Mouse (Mus musculus): ENCODE results near the gene Wdr48. TPM values are rescaled to one million over a fixed set of nuclear protein-coding genes. Genes with fewer than 3 reads are reported as not detected.
A peak's percentile ranks its signal among the peaks of the same experiment; 100 is the strongest.

Wdr48 gene
- polyA plus RNA-seq, 1 experiment from 2014 or later, result 50.2 TPM

GRCm38 (mm10) chr9:119950434-119950833 lies 55.8 kb downstream of the Wdr48 start:
- peak; percentile 48 for DNase-seq (ENCODE audit: low spot score)
- H3K9ac ChIP-seq (ENCODE audit: low read depth, low read length), result 0 out of 2 replicates have a peak overlapping the region, but pooled peaks have one; percentile 6
- ATAC-seq (ENCODE audit: low read depth), result no peak
- no peaks in the 10 kb centered on the region for H3K27me3 ChIP-seq (replicated peaks; ENCODE audit: control insufficient read depth, insufficient read depth, low read length)
- H3K4me3 ChIP-seq (ENCODE audit: low read depth, low read length), result no peak overlapping the region
- no peak overlapping the region for H3K4me2 ChIP-seq (ENCODE audit: low read depth, low read length)
- H3K9me3 ChIP-seq (ENCODE audit: control insufficient read depth, low read length), result no peaks in the 10 kb centered on the region
- H3K36me3 ChIP-seq (ENCODE audit: control insufficient read depth, insufficient read depth, low read length), result no peaks in the 10 kb centered on the region
- WGBS, result 42% methylated on average over 5 of the region's 6 CpGs
- no peaks in the 10 kb centered on the region for H3K4me1 ChIP-seq (ENCODE audit: control insufficient read depth, insufficient read depth, low read length)
- no peak overlapping the region for H3K27ac ChIP-seq (replicated peaks; ENCODE audit: low read depth, low read length)

- 81% methylated on average over 9 of the region's 9 CpGs for WGBS
- Histone ChIP-seq H3K9me3 (ENCODE audit: control insufficient read depth, low read length) (no peaks in the 10 kb centered on the region), H3K27me3 (replicated peaks; ENCODE audit: control insufficient read depth, insufficient read depth, low read length) (no peaks in the 10 kb centered on the region), H3K9ac (ENCODE audit: low read depth, low read length) (no peak overlapping the region), H3K4me2 (ENCODE audit: low read depth, low read length) (no peak overlapping the region), H3K4me3 (ENCODE audit: low read depth, low read length) (no peak overlapping the region), H3K36me3 (ENCODE audit: control insufficient read depth, insufficient read depth, low read length) (no peaks in the 10 kb centered on the region), H3K4me1 (ENCODE audit: control insufficient read depth, insufficient read depth, low read length) (no peaks in the 10 kb centered on the region), H3K27ac (replicated peaks; ENCODE audit: low read depth, low read length) (no peak overlapping the region)
- DNase-seq (ENCODE audit: low spot score), result no peak
- no peak for ATAC-seq (ENCODE audit: low read depth)
Observed at GRCm38 (mm10) chr9:119951388-119951787, 56.7 kb downstream of the Wdr48 start.

GRCm38 (mm10) chr9:119958835-119959234 lies 64.2 kb downstream of the Wdr48 start:
- H3K4me2 ChIP-seq (ENCODE audit: low read depth, low read length), result no peak overlapping the region
- no peak overlapping the region for H3K9ac ChIP-seq (ENCODE audit: low read depth, low read length)
- DNase-seq (ENCODE audit: low spot score) (no peak), ATAC-seq (ENCODE audit: low read depth) (no peak)
- H3K4me1 ChIP-seq (ENCODE audit: control insufficient read depth, insufficient read depth, low read length), result peaks cover 10% of the 10 kb centered on the region
- H3K4me3 ChIP-seq (ENCODE audit: low read depth, low read length), result no peak overlapping the region
- H3K27me3 ChIP-seq (replicated peaks; ENCODE audit: control insufficient read depth, insufficient read depth, low read length), result no peaks in the 10 kb centered on the region
- H3K36me3 ChIP-seq (ENCODE audit: control insufficient read depth, insufficient read depth, low read length), result no peaks in the 10 kb centered on the region
- 73% methylated on average over 9 of the region's 9 CpGs for WGBS
- no peak overlapping the region for H3K27ac ChIP-seq (replicated peaks; ENCODE audit: low read depth, low read length)
- no peaks in the 10 kb centered on the region for H3K9me3 ChIP-seq (ENCODE audit: control insufficient read depth, low read length)

GRCm38 (mm10) chr9:119962216-119962615 lies 67.5 kb downstream of the Wdr48 start:
- H3K36me3 ChIP-seq (ENCODE audit: control insufficient read depth, insufficient read depth, low read length), result no peaks in the 10 kb centered on the region
- H3K4me1 ChIP-seq (ENCODE audit: control insufficient read depth, insufficient read depth, low read length), result peaks cover 10% of the 10 kb centered on the region
- no peak for ATAC-seq (ENCODE audit: low read depth)
- no peaks in the 10 kb centered on the region for H3K27me3 ChIP-seq (replicated peaks; ENCODE audit: control insufficient read depth, insufficient read depth, low read length)
- no peak for DNase-seq (ENCODE audit: low spot score)
- H3K9ac ChIP-seq (ENCODE audit: low read depth, low read length), result no peak overlapping the region
- no peak overlapping the region for H3K4me2 ChIP-seq (ENCODE audit: low read depth, low read length)
- no peak overlapping the region for H3K27ac ChIP-seq (replicated peaks; ENCODE audit: low read depth, low read length)
- H3K4me3 ChIP-seq (ENCODE audit: low read depth, low read length), result no peak overlapping the region
- WGBS, result 68% methylated on average over 4 of the region's 4 CpGs
- H3K9me3 ChIP-seq (ENCODE audit: control insufficient read depth, low read length), result no peaks in the 10 kb centered on the region

GRCm38 (mm10) chr9:119962987-119963667 lies 68.4 kb downstream of the Wdr48 start:
- Histone ChIP-seq H3K9ac (ENCODE audit: low read depth, low read length) (0 out of 2 replicates have a peak overlapping the region, but pooled peaks have one; percentile 6), H3K4me3 (ENCODE audit: low read depth, low read length) (peak overlapping the region; percentile 2; the same call in 1 of the 2 replicates), H3K9me3 (ENCODE audit: control insufficient read depth, low read length) (no peaks in the 10 kb centered on the region), H3K36me3 (ENCODE audit: control insufficient read depth, insufficient read depth, low read length) (no peaks in the 10 kb centered on the region), H3K27ac (replicated peaks; ENCODE audit: low read depth, low read length) (no peak overlapping the region), H3K27me3 (replicated peaks; ENCODE audit: control insufficient read depth, insufficient read depth, low read length) (no peaks in the 10 kb centered on the region), H3K4me1 (ENCODE audit: control insufficient read depth, insufficient read depth, low read length) (peaks cover 10% of the 10 kb centered on the region), H3K4me2 (ENCODE audit: low read depth, low read length) (peak overlapping the region; percentile 37)
- ATAC-seq (ENCODE audit: low read depth), result peak; percentile 66
- WGBS, result 9% methylated on average over 16 of the region's 21 CpGs
- DNase-seq (ENCODE audit: low spot score), result peak; percentile 64

- 72% methylated on average over 3 of the region's 3 CpGs for WGBS
- Histone ChIP-seq H3K27me3 (replicated peaks; ENCODE audit: control insufficient read depth, insufficient read depth, low read length) (no peaks in the 10 kb centered on the region), H3K9ac (ENCODE audit: low read depth, low read length) (no peak overlapping the region), H3K4me2 (ENCODE audit: low read depth, low read length) (no peak overlapping the region), H3K36me3 (ENCODE audit: control insufficient read depth, insufficient read depth, low read length) (no peaks in the 10 kb centered on the region), H3K27ac (replicated peaks; ENCODE audit: low read depth, low read length) (no peak overlapping the region), H3K4me1 (ENCODE audit: control insufficient read depth, insufficient read depth, low read length) (peaks cover 10% of the 10 kb centered on the region), H3K9me3 (ENCODE audit: control insufficient read depth, low read length) (no peaks in the 10 kb centered on the region), H3K4me3 (ENCODE audit: low read depth, low read length) (no peak overlapping the region)
- no peak for ATAC-seq (ENCODE audit: low read depth)
- DNase-seq (ENCODE audit: low spot score), result no peak
Observed at GRCm38 (mm10) chr9:119964206-119964605, 69.5 kb downstream of the Wdr48 start.

GRCm38 (mm10) chr9:119965186-119965585 lies 70.5 kb downstream of the Wdr48 start:
- no peaks in the 10 kb centered on the region for H3K27me3 ChIP-seq (replicated peaks; ENCODE audit: control insufficient read depth, insufficient read depth, low read length)
- H3K4me2 ChIP-seq (ENCODE audit: low read depth, low read length), result no peak overlapping the region
- H3K36me3 ChIP-seq (ENCODE audit: control insufficient read depth, insufficient read depth, low read length), result no peaks in the 10 kb centered on the region
- DNase-seq (ENCODE audit: low spot score) (no peak), ATAC-seq (ENCODE audit: low read depth) (no peak)
- H3K9ac ChIP-seq (ENCODE audit: low read depth, low read length), result no peak overlapping the region
- 67% methylated on average over 3 of the region's 3 CpGs for WGBS
- H3K27ac ChIP-seq (replicated peaks; ENCODE audit: low read depth, low read length), result no peak overlapping the region
- no peak overlapping the region for H3K4me3 ChIP-seq (ENCODE audit: low read depth, low read length)
- H3K9me3 ChIP-seq (ENCODE audit: control insufficient read depth, low read length), result no peaks in the 10 kb centered on the region
- H3K4me1 ChIP-seq (ENCODE audit: control insufficient read depth, insufficient read depth, low read length), result peaks cover 10% of the 10 kb centered on the region

GRCm38 (mm10) chr9:119966221-119966910 lies 71.7 kb downstream of the Wdr48 start:
- H3K9ac ChIP-seq (ENCODE audit: low read depth, low read length), result no peak overlapping the region
- no peaks in the 10 kb centered on the region for H3K27me3 ChIP-seq (replicated peaks; ENCODE audit: control insufficient read depth, insufficient read depth, low read length)
- WGBS, result 86% methylated on average over 26 of the region's 26 CpGs
- no peak overlapping the region for H3K27ac ChIP-seq (replicated peaks; ENCODE audit: low read depth, low read length)
- H3K4me1 ChIP-seq (ENCODE audit: control insufficient read depth, insufficient read depth, low read length), result peaks cover 15% of the 10 kb centered on the region
- H3K4me3 ChIP-seq (ENCODE audit: low read depth, low read length), result no peak overlapping the region
- DNase-seq (ENCODE audit: low spot score) (no peak), ATAC-seq (ENCODE audit: low read depth) (no peak)
- H3K4me2 ChIP-seq (ENCODE audit: low read depth, low read length), result no peak overlapping the region
- H3K36me3 ChIP-seq (ENCODE audit: control insufficient read depth, insufficient read depth, low read length), result 0 out of 2 replicates have a peak, but pooled peaks cover 4% of the 10 kb centered on the region
- H3K9me3 ChIP-seq (ENCODE audit: control insufficient read depth, low read length), result no peaks in the 10 kb centered on the region

All from embryonic facial prominence, embryonic 14.5 days (tissue).